Mouse (Mus musculus): ENCODE data around the gene Ppp1r11.

GRCm38 (mm10) chr17:36920239-36920638 is 31.3 kb downstream of the Ppp1r11 start:
- TF ChIP-seq POLR2A (IDR thresholded peaks at IDR 0.05; ENCODE audit: borderline replicate concordance, insufficient read depth, low read length) (no peak), CTCF (IDR thresholded peaks at IDR 0.05; ENCODE audit: borderline replicate concordance, insufficient read depth, low read depth, low read length) (no peak)

Data from cerebellum, adult 2 months (tissue).